Mouse (Mus musculus): ENCODE results near the gene Nfatc4. TPM values are rescaled to one million over a fixed set of nuclear protein-coding genes. Genes with fewer than 3 reads are reported as not detected.

Gene Nfatc4
- polyA plus RNA-seq, 1 experiment from 2014 or later, result 17.1 TPM

- H3K9me3 ChIP-seq (ENCODE audit: low read length), result no peaks in the 10 kb centered on the region
- peaks cover 12% of the 10 kb centered on the region; the same call in 1 of the 2 replicates for H3K4me1 ChIP-seq (ENCODE audit: insufficient read depth, low read depth, low read length)
- no peaks in the 10 kb centered on the region for H3K27me3 ChIP-seq (replicated peaks; ENCODE audit: insufficient read depth, low read length)
- DNase-seq (ENCODE audit: low spot score) (no peak), ATAC-seq (no peak)
- 65% methylated on average over 8 of the region's 8 CpGs for WGBS
- H3K36me3 ChIP-seq (ENCODE audit: insufficient read depth, low read length), result no peaks in the 10 kb centered on the region
- TF ChIP-seq EP300 (IDR thresholded peaks at IDR 0.05), result no peak
- TF ChIP-seq CTCF (IDR thresholded peaks at IDR 0.05), result no peak
- no peak overlapping the region for H3K4me3 ChIP-seq (ENCODE audit: low read depth, low read length)
- no peak overlapping the region for H3K9ac ChIP-seq (replicated peaks; ENCODE audit: low read depth)
- no peak overlapping the region for H3K27ac ChIP-seq (ENCODE audit: low read length)
- no peak overlapping the region for H3K4me2 ChIP-seq (replicated peaks; ENCODE audit: low read depth, low read length)
These were observed 58.0 kb downstream of the Nfatc4 start for GRCm38 (mm10) chr14:55880982-55881381.

GRCm38 (mm10) chr14:55882171-55882641 lies 59.3 kb downstream of the Nfatc4 start:
- TF ChIP-seq EP300 (IDR thresholded peaks at IDR 0.05), result no peak
- H3K4me3 ChIP-seq (ENCODE audit: low read depth, low read length), result no peak overlapping the region
- peaks cover 21% of the 10 kb centered on the region; the same call in 1 of the 2 replicates for H3K4me1 ChIP-seq (ENCODE audit: insufficient read depth, low read depth, low read length)
- 50% methylated on average over 6 of the region's 6 CpGs for WGBS
- no peaks in the 10 kb centered on the region for H3K27me3 ChIP-seq (replicated peaks; ENCODE audit: insufficient read depth, low read length)
- no peaks in the 10 kb centered on the region for H3K9me3 ChIP-seq (ENCODE audit: low read length)
- no peak overlapping the region for H3K4me2 ChIP-seq (replicated peaks; ENCODE audit: low read depth, low read length)
- H3K36me3 ChIP-seq (ENCODE audit: insufficient read depth, low read length), result no peaks in the 10 kb centered on the region; the same call in 1 of the 2 replicates
- DNase-seq (ENCODE audit: low spot score) (no peak), ATAC-seq (no peak)
- H3K9ac ChIP-seq (replicated peaks; ENCODE audit: low read depth), result no peak overlapping the region
- no peak overlapping the region for H3K27ac ChIP-seq (ENCODE audit: low read length)

GRCm38 (mm10) chr14:55883149-55883661 lies 60.3 kb downstream of the Nfatc4 start:
- Histone ChIP-seq H3K9me3 (ENCODE audit: low read length) (no peaks in the 10 kb centered on the region), H3K36me3 (ENCODE audit: insufficient read depth, low read length) (peaks cover 7% of the 10 kb centered on the region; the same call in 1 of the 2 replicates), H3K4me3 (ENCODE audit: low read depth, low read length) (no peak overlapping the region), H3K4me2 (replicated peaks; ENCODE audit: low read depth, low read length) (no peak overlapping the region), H3K27ac (ENCODE audit: low read length) (no peak overlapping the region), H3K9ac (replicated peaks; ENCODE audit: low read depth) (no peak overlapping the region), H3K27me3 (replicated peaks; ENCODE audit: insufficient read depth, low read length) (no peaks in the 10 kb centered on the region), H3K4me1 (ENCODE audit: insufficient read depth, low read depth, low read length) (peaks cover 16% of the 10 kb centered on the region; the same call in 1 of the 2 replicates)
- DNase-seq (ENCODE audit: low spot score), result no peak
- TF ChIP-seq EP300 (IDR thresholded peaks at IDR 0.05) (no peak), CTCF (IDR thresholded peaks at IDR 0.05) (no peak)
- WGBS, result 93% methylated on average over 13 of the region's 13 CpGs
- no peak for ATAC-seq

Other genes with a start within 250 kb of the Nfatc4 start
- gene Fitm1, start 247.5 kb upstream of the Nfatc4 start, polyA plus RNA-seq (2015; fragmentation: Nextera tagmentation; extraction: Ambion mirVana), result 1.3 and 1.5 TPM in 2 replicates
- gene Psme1, start 245.0 kb upstream of the Nfatc4 start, polyA plus RNA-seq (2015; fragmentation: Nextera tagmentation; extraction: Ambion mirVana), result 215 and 219 TPM in 2 replicates
- 18.3 and 18.9 TPM in 2 replicates for gene Emc9, start 237.8 kb upstream of the Nfatc4 start, polyA plus RNA-seq (2015; fragmentation: Nextera tagmentation; extraction: Ambion mirVana)
- gene Psme2, start 232.0 kb upstream of the Nfatc4 start, polyA plus RNA-seq (2015; fragmentation: Nextera tagmentation; extraction: Ambion mirVana), result 308 and 312 TPM in 2 replicates
- gene Rnf31, start 231.4 kb upstream of the Nfatc4 start, polyA plus RNA-seq (2015; fragmentation: Nextera tagmentation; extraction: Ambion mirVana), result 17.4 and 24.1 TPM in 2 replicates
- 26.2 and 29.5 TPM in 2 replicates for gene Irf9, start 219.6 kb upstream of the Nfatc4 start, polyA plus RNA-seq (2015; fragmentation: Nextera tagmentation; extraction: Ambion mirVana)
- gene Rec8, start 205.1 kb upstream of the Nfatc4 start, polyA plus RNA-seq (2015; fragmentation: Nextera tagmentation; extraction: Ambion mirVana), result 4.4 and 4.7 TPM in 2 replicates
- 25.5 and 25.9 TPM in 2 replicates for gene Ipo4, start 187.2 kb upstream of the Nfatc4 start, polyA plus RNA-seq (2015; fragmentation: Nextera tagmentation; extraction: Ambion mirVana)
- gene Gm49378, start 185.2 kb upstream of the Nfatc4 start, polyA plus RNA-seq (2015; fragmentation: Nextera tagmentation; extraction: Ambion mirVana), result 1.2 and 2.0 TPM in 2 replicates
- gene Tm9sf1, start 179.3 kb upstream of the Nfatc4 start, polyA plus RNA-seq (2015; fragmentation: Nextera tagmentation; extraction: Ambion mirVana), result 84.3 and 91.1 TPM in 2 replicates
- 0.58 and 0.61 TPM in 2 replicates for gene Tssk4, start 173.0 kb upstream of the Nfatc4 start, polyA plus RNA-seq (2015; fragmentation: Nextera tagmentation; extraction: Ambion mirVana)
- gene Mdp1, start 162.6 kb upstream of the Nfatc4 start, polyA plus RNA-seq (2015; fragmentation: Nextera tagmentation; extraction: Ambion mirVana), result 46.2 and 47.6 TPM in 2 replicates
- 34.0 and 38.6 TPM in 2 replicates for gene Gmpr2, start 151.2 kb upstream of the Nfatc4 start, polyA plus RNA-seq (2015; fragmentation: Nextera tagmentation; extraction: Ambion mirVana)
- gene Nedd8, start 151.0 kb upstream of the Nfatc4 start, polyA plus RNA-seq (2015; fragmentation: Nextera tagmentation; extraction: Ambion mirVana), result 369 and 396 TPM in 2 replicates
- 18.8 and 19.9 TPM in 2 replicates for gene Tinf2, start 141.3 kb upstream of the Nfatc4 start, polyA plus RNA-seq (2015; fragmentation: Nextera tagmentation; extraction: Ambion mirVana)
- gene Tgm1, start 109.2 kb upstream of the Nfatc4 start, polyA plus RNA-seq (2015; fragmentation: Nextera tagmentation; extraction: Ambion mirVana), result 14.2 and 20.6 TPM in 2 replicates
- gene Rabggta, start 100.9 kb upstream of the Nfatc4 start, polyA plus RNA-seq (2015; fragmentation: Nextera tagmentation; extraction: Ambion mirVana), result 31.4 and 32.5 TPM in 2 replicates
- 74.1 and 83.5 TPM in 2 replicates for gene Dhrs1, start 77.5 kb upstream of the Nfatc4 start, polyA plus RNA-seq (2015; fragmentation: Nextera tagmentation; extraction: Ambion mirVana)
- gene Nop9, start 77.5 kb upstream of the Nfatc4 start, polyA plus RNA-seq (2015; fragmentation: Nextera tagmentation; extraction: Ambion mirVana), result 16.2 and 19.5 TPM in 2 replicates
- 0.65 and 1.3 TPM in 2 replicates for gene Cideb, start 64.7 kb upstream of the Nfatc4 start, polyA plus RNA-seq (2015; fragmentation: Nextera tagmentation; extraction: Ambion mirVana)
- 0.77 and 0.97 TPM in 2 replicates for gene Ltb4r2, start 61.7 kb upstream of the Nfatc4 start, polyA plus RNA-seq (2015; fragmentation: Nextera tagmentation; extraction: Ambion mirVana)
- 4.1 and 4.6 TPM in 2 replicates for gene Ltb4r1, start 57.2 kb upstream of the Nfatc4 start, polyA plus RNA-seq (2015; fragmentation: Nextera tagmentation; extraction: Ambion mirVana)
- 29.3 and 33.3 TPM in 2 replicates for gene Adcy4, start 39.0 kb upstream of the Nfatc4 start, polyA plus RNA-seq (2015; fragmentation: Nextera tagmentation; extraction: Ambion mirVana)
- gene Ripk3, start 34.3 kb upstream of the Nfatc4 start, polyA plus RNA-seq (2015; fragmentation: Nextera tagmentation; extraction: Ambion mirVana), result 16.2 and 24.2 TPM in 2 replicates
- 4.2 and 4.7 TPM in 2 replicates for gene Nynrin, start 30.9 kb downstream of the Nfatc4 start, polyA plus RNA-seq (2015; fragmentation: Nextera tagmentation; extraction: Ambion mirVana)
- gene Cbln3, start 61.2 kb downstream of the Nfatc4 start, polyA plus RNA-seq (2015; fragmentation: Nextera tagmentation; extraction: Ambion mirVana), result 0.26 and 0.44 TPM in 2 replicates
- gene Khnyn, start 61.8 kb downstream of the Nfatc4 start, polyA plus RNA-seq (2015; fragmentation: Nextera tagmentation; extraction: Ambion mirVana), result 10.1 and 11.7 TPM in 2 replicates
- gene Sdr39u1, start 77.1 kb downstream of the Nfatc4 start, polyA plus RNA-seq (2015; fragmentation: Nextera tagmentation; extraction: Ambion mirVana), result 43.0 and 46.3 TPM in 2 replicates
- 7.6 and 10.4 TPM in 2 replicates for gene Cma1, start 121.5 kb downstream of the Nfatc4 start, polyA plus RNA-seq (2015; fragmentation: Nextera tagmentation; extraction: Ambion mirVana)
- gene Cma2, start 127.8 kb downstream of the Nfatc4 start, polyA plus RNA-seq (2015; fragmentation: Nextera tagmentation; extraction: Ambion mirVana), result not detected in 2 replicates
- gene Mcpt1, start 194.8 kb downstream of the Nfatc4 start, polyA plus RNA-seq (2015; fragmentation: Nextera tagmentation; extraction: Ambion mirVana), result not detected in 2 replicates
- not detected in 2 replicates for gene Mcpt9, start 207.4 kb downstream of the Nfatc4 start, polyA plus RNA-seq (2015; fragmentation: Nextera tagmentation; extraction: Ambion mirVana)
- gene Mcpt2, start 218.9 kb downstream of the Nfatc4 start, polyA plus RNA-seq (2015; fragmentation: Nextera tagmentation; extraction: Ambion mirVana), result 0.13 TPM in 1 of 2 replicates, not detected in the other
- 0.54 and 1.5 TPM in 2 replicates for gene Mcpt4, start 239.2 kb downstream of the Nfatc4 start, polyA plus RNA-seq (2015; fragmentation: Nextera tagmentation; extraction: Ambion mirVana)

All from lung, postnatal 0 days (tissue).